Mouse (Mus musculus): ENCODE data around the gene Sec16b. TPM values are rescaled to one million over a fixed set of nuclear protein-coding genes. Genes with fewer than 3 reads are reported as not detected.

Sec16b gene
- polyA plus RNA-seq (2016; fragmentation: Nextera tagmentation; extraction: Ambion mirVana): 0.45 and 0.73 TPM in 2 replicates

GRCm38 (mm10) chr1:157506522-157506921 lies at the start of gene Sec16b:
Gene Sec16b (plus strand): TSS chr1:157506728.
- no peaks in the 10 kb centered on the region for H3K27me3 ChIP-seq
- peaks cover 11% of the 10 kb centered on the region for H3K4me1 ChIP-seq
- no peak within 1 kb of the TSS for H3K4me2 ChIP-seq (replicated peaks)
- H3K36me3 ChIP-seq: no peaks in the 10 kb centered on the region
- no peaks in the 10 kb centered on the region for H3K9me3 ChIP-seq
- WGBS: 32% methylated on average over 5 of the region's 5 CpGs
- no peak within 1 kb of the TSS for H3K4me3 ChIP-seq
- H3K9ac ChIP-seq (replicated peaks): no peak within 1 kb of the TSS
- no peak for ATAC-seq (ENCODE audit: low FRiP score, low read depth)
- no peak within 1 kb of the TSS for H3K27ac ChIP-seq (replicated peaks)

GRCm38 (mm10) chr1:157457789-157458188 lies 48.7 kb upstream of the Sec16b start:
- H3K27ac ChIP-seq (replicated peaks): no peak overlapping the region; the same call in 1 of the 2 replicates
- WGBS: 49% methylated on average over 3 of the region's 3 CpGs
- no peaks in the 10 kb centered on the region for H3K36me3 ChIP-seq
- ATAC-seq (ENCODE audit: low FRiP score, low read depth): no peak
- H3K4me2 ChIP-seq (replicated peaks): peak overlapping the region; percentile 58
- no peaks in the 10 kb centered on the region for H3K9me3 ChIP-seq
- H3K4me1 ChIP-seq: peaks cover 28% of the 10 kb centered on the region
- peaks cover 6% of the 10 kb centered on the region; the same call in 1 of the 2 replicates for H3K27me3 ChIP-seq
- H3K9ac ChIP-seq (replicated peaks): no peak overlapping the region
- no peak overlapping the region for H3K4me3 ChIP-seq

GRCm38 (mm10) chr1:157458421-157459208 lies 47.9 kb upstream of the Sec16b start, which contains the start of gene Cryzl2:
Gene Cryzl2 (plus strand): TSS chr1:157458577.
- Histone ChIP-seq H3K4me1 (peaks cover 20% of the 10 kb centered on the region), H3K4me3 (peak within 1 kb of the TSS; percentile 39), H3K9ac (replicated peaks) (peak within 1 kb of the TSS; percentile 49; the same call in 1 of the 2 replicates), H3K27ac (replicated peaks) (peak within 1 kb of the TSS; percentile 73), H3K36me3 (no peaks in the 10 kb centered on the region), H3K9me3 (no peaks in the 10 kb centered on the region), H3K4me2 (replicated peaks) (peak within 1 kb of the TSS; percentile 58), H3K27me3 (peaks cover 6% of the 10 kb centered on the region; the same call in 1 of the 2 replicates)
- 2% methylated on average over 27 of the region's 29 CpGs for WGBS
- ATAC-seq (ENCODE audit: low FRiP score, low read depth): peak; percentile 84

GRCm38 (mm10) chr1:157459904-157460303 lies 46.6 kb upstream of the Sec16b start:
- H3K9ac ChIP-seq (replicated peaks): no peak overlapping the region
- H3K4me1 ChIP-seq: peaks cover 18% of the 10 kb centered on the region
- no peak overlapping the region for H3K4me2 ChIP-seq (replicated peaks)
- H3K4me3 ChIP-seq: no peak overlapping the region
- no peaks in the 10 kb centered on the region for H3K36me3 ChIP-seq
- no peaks in the 10 kb centered on the region for H3K9me3 ChIP-seq
- H3K27me3 ChIP-seq: peaks cover 6% of the 10 kb centered on the region; the same call in 1 of the 2 replicates
- ATAC-seq (ENCODE audit: low FRiP score, low read depth): no peak
- 94% methylated on average over 5 of the region's 5 CpGs for WGBS
- no peak overlapping the region for H3K27ac ChIP-seq (replicated peaks)

GRCm38 (mm10) chr1:157461276-157461675 lies 45.3 kb upstream of the Sec16b start:
- Histone ChIP-seq H3K27ac (replicated peaks) (no peak overlapping the region), H3K27me3 (peaks cover 5% of the 10 kb centered on the region; the same call in 1 of the 2 replicates), H3K4me3 (no peak overlapping the region), H3K4me1 (peaks cover 18% of the 10 kb centered on the region), H3K4me2 (replicated peaks) (no peak overlapping the region), H3K9me3 (no peaks in the 10 kb centered on the region), H3K36me3 (no peaks in the 10 kb centered on the region), H3K9ac (replicated peaks) (no peak overlapping the region)
- ATAC-seq (ENCODE audit: low FRiP score, low read depth): no peak
- WGBS: 93% methylated on average over 5 of the region's 5 CpGs

GRCm38 (mm10) chr1:157462336-157462735 lies 44.2 kb upstream of the Sec16b start:
- Histone ChIP-seq H3K36me3 (no peaks in the 10 kb centered on the region), H3K27me3 (no peaks in the 10 kb centered on the region), H3K9ac (replicated peaks) (no peak overlapping the region), H3K9me3 (no peaks in the 10 kb centered on the region), H3K4me2 (replicated peaks) (no peak overlapping the region), H3K4me3 (no peak overlapping the region), H3K27ac (replicated peaks) (no peak overlapping the region), H3K4me1 (peaks cover 18% of the 10 kb centered on the region)
- 77% methylated on average over 3 of the region's 3 CpGs for WGBS
- no peak for ATAC-seq (ENCODE audit: low FRiP score, low read depth)

GRCm38 (mm10) chr1:157465194-157465593 lies 41.3 kb upstream of the Sec16b start:
- WGBS: 79% methylated on average over 3 of the region's 3 CpGs
- Histone ChIP-seq H3K9ac (replicated peaks) (no peak overlapping the region), H3K4me3 (no peak overlapping the region)

GRCm38 (mm10) chr1:157467866-157468265 lies 38.7 kb upstream of the Sec16b start:
- H3K4me3 ChIP-seq: no peak overlapping the region
- no peaks in the 10 kb centered on the region for H3K9me3 ChIP-seq
- H3K9ac ChIP-seq (replicated peaks): no peak overlapping the region
- WGBS: 97% methylated on average over 8 of the region's 8 CpGs
- H3K27me3 ChIP-seq: no peaks in the 10 kb centered on the region
- no peak for ATAC-seq (ENCODE audit: low FRiP score, low read depth)
- no peaks in the 10 kb centered on the region for H3K36me3 ChIP-seq
- H3K27ac ChIP-seq (replicated peaks): no peak overlapping the region
- H3K4me2 ChIP-seq (replicated peaks): no peak overlapping the region
- no peaks in the 10 kb centered on the region for H3K4me1 ChIP-seq

More at GRCm38 (mm10) chr1:157465194-157465593, 41.3 kb upstream of the Sec16b start:
- ATAC-seq (ENCODE audit: low FRiP score, low read depth): no peak
- Histone ChIP-seq H3K36me3 (no peaks in the 10 kb centered on the region), H3K4me1 (no peaks in the 10 kb centered on the region), H3K9me3 (no peaks in the 10 kb centered on the region), H3K27me3 (no peaks in the 10 kb centered on the region), H3K4me2 (replicated peaks) (no peak overlapping the region), H3K27ac (replicated peaks) (no peak overlapping the region)

- no peak overlapping the region for H3K9ac ChIP-seq (replicated peaks)
- 94% methylated on average over 9 of the region's 9 CpGs for WGBS
- no peaks in the 10 kb centered on the region for H3K27me3 ChIP-seq
- H3K4me1 ChIP-seq: 0 out of 2 replicates have a peak, but pooled peaks cover 2% of the 10 kb centered on the region
- H3K9me3 ChIP-seq: no peaks in the 10 kb centered on the region
- H3K4me3 ChIP-seq: no peak overlapping the region
- ATAC-seq (ENCODE audit: low FRiP score, low read depth): no peak
- no peak overlapping the region for H3K4me2 ChIP-seq (replicated peaks)
- H3K27ac ChIP-seq (replicated peaks): no peak overlapping the region
- H3K36me3 ChIP-seq: no peaks in the 10 kb centered on the region
Observed at GRCm38 (mm10) chr1:157470761-157471386, 35.7 kb upstream of the Sec16b start.

GRCm38 (mm10) chr1:157472716-157473115 lies 33.8 kb upstream of the Sec16b start:
- Histone ChIP-seq H3K9me3 (no peaks in the 10 kb centered on the region), H3K36me3 (no peaks in the 10 kb centered on the region), H3K4me1 (0 out of 2 replicates have a peak, but pooled peaks cover 2% of the 10 kb centered on the region), H3K27ac (replicated peaks) (no peak overlapping the region), H3K27me3 (no peaks in the 10 kb centered on the region), H3K4me2 (replicated peaks) (no peak overlapping the region), H3K4me3 (no peak overlapping the region), H3K9ac (replicated peaks) (no peak overlapping the region)
- no peak for ATAC-seq (ENCODE audit: low FRiP score, low read depth)
- WGBS: 91% methylated on average over 7 of the region's 7 CpGs

GRCm38 (mm10) chr1:157474865-157475264 lies 31.7 kb upstream of the Sec16b start:
- Histone ChIP-seq H3K27ac (replicated peaks) (no peak overlapping the region), H3K4me3 (no peak overlapping the region), H3K27me3 (no peaks in the 10 kb centered on the region), H3K4me1 (0 out of 2 replicates have a peak, but pooled peaks cover 2% of the 10 kb centered on the region), H3K4me2 (replicated peaks) (no peak overlapping the region), H3K36me3 (no peaks in the 10 kb centered on the region), H3K9ac (replicated peaks) (no peak overlapping the region), H3K9me3 (no peaks in the 10 kb centered on the region)
- WGBS: 89% methylated on average over 8 of the region's 8 CpGs
- ATAC-seq (ENCODE audit: low FRiP score, low read depth): no peak

- WGBS: 94% methylated on average over 2 of the region's 2 CpGs
- Histone ChIP-seq H3K27ac (replicated peaks) (no peak overlapping the region), H3K9ac (replicated peaks) (no peak overlapping the region), H3K9me3 (no peaks in the 10 kb centered on the region), H3K4me1 (0 out of 2 replicates have a peak, but pooled peaks cover 2% of the 10 kb centered on the region), H3K4me3 (no peak overlapping the region), H3K36me3 (no peaks in the 10 kb centered on the region), H3K27me3 (no peaks in the 10 kb centered on the region), H3K4me2 (replicated peaks) (no peak overlapping the region)
- no peak for ATAC-seq (ENCODE audit: low FRiP score, low read depth)
Observed at GRCm38 (mm10) chr1:157476231-157476630, 30.3 kb upstream of the Sec16b start.

Data from midbrain, embryonic 12.5 days (tissue).